Mouse (Mus musculus): ENCODE results near the gene Scgb1b11. TPM values are rescaled to one million over a fixed set of nuclear protein-coding genes. Genes with fewer than 3 reads are reported as not detected.
"Not testable (repeated sequence)": the region's sequence is repeated elsewhere in the genome, so short reads cannot be mapped to it uniquely, and the experiment has no call there.

Scgb1b11 gene
- total RNA-seq (2015) (not detected in 2 replicates), total RNA-seq (2017) (not detected in 2 replicates)

DNA sequence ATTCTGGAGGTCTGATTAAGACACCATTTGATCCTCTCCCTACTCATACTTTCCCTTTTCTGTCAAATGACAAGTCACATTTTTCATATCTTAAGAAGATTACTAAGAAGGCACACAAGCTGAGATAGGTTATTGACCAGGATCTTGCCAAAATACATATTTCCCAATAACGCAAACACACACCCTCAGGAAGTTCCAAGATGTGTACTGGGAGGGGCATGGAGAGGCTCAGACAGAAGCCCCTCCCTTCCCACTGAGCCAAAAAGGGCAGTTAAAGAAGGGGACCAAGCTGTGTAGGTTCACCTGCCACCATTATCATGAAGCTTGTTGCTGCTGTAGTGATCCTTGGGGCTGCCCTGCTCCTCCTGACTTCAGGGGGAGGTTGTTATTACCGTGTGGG, at the start of gene Scgb1b11:
Gene Scgb1b11, plus strand, starts transcription at position 301 of the 400 bp plus-strand sequence.
- not testable (repeated sequence) for ATAC-seq (ENCODE audit: poor library complexity, severe bottlenecking)

DNA sequence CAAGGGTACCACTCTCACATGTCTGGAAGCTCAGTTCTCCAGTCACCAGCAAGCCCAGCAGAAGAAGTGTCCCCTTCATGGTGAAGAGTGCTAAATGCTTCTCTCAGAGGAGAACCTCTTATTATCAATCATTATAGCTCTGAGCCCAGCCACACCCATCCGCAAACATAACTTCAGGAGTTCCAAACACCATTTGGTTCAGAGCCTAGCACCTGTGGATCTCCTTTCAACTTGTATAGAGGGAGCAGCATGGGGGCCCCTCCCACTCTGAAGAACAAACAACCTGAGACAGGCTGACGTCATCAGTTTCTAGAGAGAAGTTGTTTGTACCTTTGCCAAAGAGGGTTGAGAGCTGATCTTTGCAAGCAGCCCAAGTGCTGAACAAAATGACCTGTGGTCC, 11.6 kb upstream of the Scgb1b11 start, which contains the start of gene Scgb2b11:
Gene Scgb2b11, minus strand, starts transcription at position 101 of the 400 bp plus-strand sequence.
- ATAC-seq (ENCODE audit: poor library complexity, severe bottlenecking) = not testable (repeated sequence)

Other genes with a start within 250 kb of the Scgb1b11 start
- not detected in 2 replicates for gene Scgb1b10, start 122.0 kb upstream of the Scgb1b11 start, total RNA-seq (2015)
- gene Scgb1b10, start 122.0 kb upstream of the Scgb1b11 start, total RNA-seq (2017) = not detected in 2 replicates
- not detected in 2 replicates for gene Scgb2b11, start 11.7 kb upstream of the Scgb1b11 start, total RNA-seq (2015)
- gene Scgb2b11, start 11.7 kb upstream of the Scgb1b11 start, total RNA-seq (2017) = not detected in 2 replicates
- not detected in 2 replicates for gene Scgb2b12, start 104.4 kb downstream of the Scgb1b11 start, total RNA-seq (2015)
- gene Scgb2b12, start 104.4 kb downstream of the Scgb1b11 start, total RNA-seq (2017) = not detected in 2 replicates
- gene Scgb1b12, start 111.3 kb downstream of the Scgb1b11 start, total RNA-seq (2015) = not detected in 2 replicates
- not detected in 2 replicates for gene Scgb1b12, start 111.3 kb downstream of the Scgb1b11 start, total RNA-seq (2017)
- not detected in 2 replicates for gene Scgb1b29, start 218.7 kb downstream of the Scgb1b11 start, total RNA-seq (2015)
- not detected in 2 replicates for gene Scgb1b29, start 218.7 kb downstream of the Scgb1b11 start, total RNA-seq (2017)